Comparison of ENCODE assay signal across 9 mouse cellular contexts in genomic region chr11:106658051-106658880, GRCm38 (mm10). TPM values are rescaled to one million over a fixed set of nuclear protein-coding genes. Genes with fewer than 3 reads are reported as not detected.
DNase-seq lines count a peak whose midpoint lies in the region; ATAC-seq and TF ChIP-seq lines count a peak whose summit lies in the region.
"Had no signal": no experiment of that assay in that cellular context is flagged by ENCODE, and none has a peak within 500 bp of the region (broad histone marks: within the 10 kb centered on the region; RNA-seq: fewer than 3 reads in every experiment).

No protein-coding gene starts in this region.

- H3K27me3 ChIP-seq in thymus, adult 2 months (ENCODE audit: control insufficient read depth, insufficient read depth, low read length), result no peaks in the 10 kb centered on the region
- H3K27me3 ChIP-seq in heart, embryonic 12.5 days (replicated peaks), result no peaks in the 10 kb centered on the region
- H3K27me3 ChIP-seq in kidney, embryonic 14.5 days (ENCODE audit: control insufficient read depth, insufficient read depth, low read length), result no peaks in the 10 kb centered on the region
- no peaks in the 10 kb centered on the region for H3K27me3 ChIP-seq in limb, embryonic 15.5 days
- no peaks in the 10 kb centered on the region for H3K27me3 ChIP-seq in neural tube, embryonic 13.5 days
- H3K27me3 ChIP-seq: Patski had no signal

- peak; percentile 56 for ATAC-seq in heart, embryonic 12.5 days (ENCODE audit: insufficient number of reproducible peaks, low FRiP score)
- peak; percentile 51; the same call in 1 of the 2 replicates for ATAC-seq in kidney, embryonic 14.5 days (ENCODE audit: low FRiP score, low TSS enrichment)
- ATAC-seq in limb, embryonic 15.5 days (ENCODE audit: insufficient number of reproducible peaks, low FRiP score, low TSS enrichment, low read depth), result peak; percentile 68
- peak; percentile 81 for ATAC-seq in neural tube, embryonic 13.5 days (ENCODE audit: low read depth)
- ATAC-seq: Patski had no signal

- peak overlapping the region; percentile 1; the same call in 1 of the 2 replicates for H3K9ac ChIP-seq in heart, embryonic 12.5 days
- 0 out of 2 replicates have a peak overlapping the region, but pooled peaks have one; percentile 42 for H3K9ac ChIP-seq in kidney, embryonic 14.5 days (ENCODE audit: low read depth, low read length)
- no peak overlapping the region for H3K9ac ChIP-seq in limb, embryonic 15.5 days
- H3K9ac ChIP-seq in neural tube, embryonic 13.5 days, result peak overlapping the region; percentile 0

- DNase-seq in thymus, adult 2 months, result no peak
- DNase-seq in thymus, adult 18-20 months, result no peak
- DNase-seq in fibroblast of lung, adult 2 months (ENCODE audit: low read depth), result peak; percentile 81
- DNase-seq in urinary bladder, adult 2 months (ENCODE audit: low spot score), result peak; percentile 74

- H3K4me1 ChIP-seq in thymus, adult 2 months (replicated peaks; ENCODE audit: control insufficient read depth, insufficient read depth, low read length), result peaks cover 52% of the 10 kb centered on the region
- peaks cover 47% of the 10 kb centered on the region for H3K4me1 ChIP-seq in heart, embryonic 12.5 days (replicated peaks)
- H3K4me1 ChIP-seq in kidney, embryonic 14.5 days (ENCODE audit: control insufficient read depth, insufficient read depth, low read length), result peaks cover 31% of the 10 kb centered on the region
- peaks cover 34% of the 10 kb centered on the region for H3K4me1 ChIP-seq in limb, embryonic 15.5 days
- peaks cover 36% of the 10 kb centered on the region for H3K4me1 ChIP-seq in neural tube, embryonic 13.5 days (replicated peaks)

- peak overlapping the region; percentile 97 for H3K27ac ChIP-seq in thymus, adult 2 months (ENCODE audit: control insufficient read depth, insufficient read depth, low read length)
- H3K27ac ChIP-seq in heart, embryonic 12.5 days (ENCODE audit: poor library complexity, severe bottlenecking), result peak overlapping the region; percentile 93
- H3K27ac ChIP-seq in kidney, embryonic 14.5 days (ENCODE audit: low read depth, low read length), result peak overlapping the region; percentile 87
- H3K27ac ChIP-seq in limb, embryonic 15.5 days, result peak overlapping the region; percentile 91
- H3K27ac ChIP-seq in neural tube, embryonic 13.5 days (replicated peaks), result peak overlapping the region; percentile 77

- no peak for TF ChIP-seq POLR2A in thymus, adult 2 months (IDR thresholded peaks at IDR 0.05; ENCODE audit: control insufficient read depth, extremely low read depth, insufficient read depth, low read length, poor library complexity)

- TF ChIP-seq CTCF in thymus, adult 2 months (IDR thresholded peaks at IDR 0.05; ENCODE audit: borderline replicate concordance, control insufficient read depth, extremely low read depth, insufficient read depth, low read length, poor library complexity), result no peak

- peaks cover 16% of the 10 kb centered on the region for H3K36me3 ChIP-seq in thymus, adult 2 months (ENCODE audit: control insufficient read depth, insufficient read depth, low read length)
- H3K36me3 ChIP-seq in heart, embryonic 12.5 days, result peaks cover 4% of the 10 kb centered on the region; the same call in 1 of the 2 replicates
- H3K36me3 ChIP-seq in kidney, embryonic 14.5 days (ENCODE audit: control insufficient read depth, insufficient read depth, low read length), result no peaks in the 10 kb centered on the region
- H3K36me3 ChIP-seq in limb, embryonic 15.5 days, result no peaks in the 10 kb centered on the region
- no peaks in the 10 kb centered on the region for H3K36me3 ChIP-seq in neural tube, embryonic 13.5 days

- H3K4me3 ChIP-seq in thymus, adult 2 months (ENCODE audit: control insufficient read depth, insufficient read depth, low read length), result no peak overlapping the region; the same call in 1 of the 2 replicates
- no peak overlapping the region for H3K4me3 ChIP-seq in heart, embryonic 12.5 days
- H3K4me3 ChIP-seq in kidney, embryonic 14.5 days (ENCODE audit: low read length), result no peak overlapping the region
- no peak overlapping the region for H3K4me3 ChIP-seq in limb, embryonic 15.5 days
- no peak overlapping the region for H3K4me3 ChIP-seq in neural tube, embryonic 13.5 days

- 16% methylated on average over 14 of the region's 14 CpGs for WGBS in thymus, adult 2 months
- WGBS in heart, embryonic 12.5 days, result 19% methylated on average over 14 of the region's 14 CpGs
- WGBS in kidney, embryonic 14.5 days, result 16% methylated on average over 14 of the region's 14 CpGs
- WGBS in limb, embryonic 15.5 days, result 12% methylated on average over 14 of the region's 14 CpGs
- 27% methylated on average over 14 of the region's 14 CpGs for WGBS in neural tube, embryonic 13.5 days

- H3K9me3 ChIP-seq in heart, embryonic 12.5 days (replicated peaks), result no peaks in the 10 kb centered on the region
- no peaks in the 10 kb centered on the region for H3K9me3 ChIP-seq in kidney, embryonic 14.5 days (ENCODE audit: control insufficient read depth, low read length)
- no peaks in the 10 kb centered on the region for H3K9me3 ChIP-seq in limb, embryonic 15.5 days
- no peaks in the 10 kb centered on the region for H3K9me3 ChIP-seq in neural tube, embryonic 13.5 days

- H3K4me2 ChIP-seq in heart, embryonic 12.5 days, result peak overlapping the region; percentile 28
- no peak overlapping the region; the same call in 1 of the 2 replicates for H3K4me2 ChIP-seq in kidney, embryonic 14.5 days (replicated peaks; ENCODE audit: low read depth, low read length)
- peak overlapping the region; percentile 4; the same call in 1 of the 2 replicates for H3K4me2 ChIP-seq in limb, embryonic 15.5 days
- H3K4me2 ChIP-seq in neural tube, embryonic 13.5 days, result no peak overlapping the region

RNA-seq across cellular contexts. Expression of gene Tex2, which starts 45.0 kb away (rescaled TPM):
- 13.2 and 13.7 TPM in 2 replicates for polyA plus RNA-seq in thymus, adult 2 months (2012; rRNA removed)
- polyA plus RNA-seq in heart, embryonic 12.5 days (2016; fragmentation: Nextera tagmentation; extraction: Ambion mirVana), result 19.8 and 20.2 TPM in 2 replicates
- 5.0 and 9.7 TPM in 2 replicates for polyA plus RNA-seq in kidney, embryonic 14.5 days (2014; fragmentation: Nextera tagmentation; extraction: Ambion mirVana)
- 10.4 and 10.9 TPM in 2 replicates for polyA plus RNA-seq in limb, embryonic 15.5 days (2015; fragmentation: Nextera tagmentation; extraction: Ambion mirVana)
- polyA plus RNA-seq in neural tube, embryonic 13.5 days (2015; fragmentation: Nextera tagmentation; extraction: Ambion mirVana), result 24.0 and 27.3 TPM in 2 replicates
- polyA plus RNA-seq in urinary bladder, adult 2 months (2012; rRNA removed), result 16.7 and 21.2 TPM in 2 replicates

Comparison
In these comparisons a context has a peak if more than half of its experiments do, and no peak if none do; other contexts are left out.
1. DNase-seq: peak in fibroblast of lung, adult 2 months (single experiment) and urinary bladder, adult 2 months (single experiment); none in thymus, adult 2 months (single experiment) and thymus, adult 18-20 months (0 of 2).
2. H3K4me2 ChIP-seq: peak in heart, embryonic 12.5 days (single experiment) and limb, embryonic 15.5 days (single experiment); none in kidney, embryonic 14.5 days (single experiment) and neural tube, embryonic 13.5 days (single experiment).
3. Peak in every context shown above with its lines, with median percentiles within 50 percentile points of each other: H3K27ac ChIP-seq and ATAC-seq.